10 mouse cellular contexts compared by ENCODE assay signal in the genomic region with DNA sequence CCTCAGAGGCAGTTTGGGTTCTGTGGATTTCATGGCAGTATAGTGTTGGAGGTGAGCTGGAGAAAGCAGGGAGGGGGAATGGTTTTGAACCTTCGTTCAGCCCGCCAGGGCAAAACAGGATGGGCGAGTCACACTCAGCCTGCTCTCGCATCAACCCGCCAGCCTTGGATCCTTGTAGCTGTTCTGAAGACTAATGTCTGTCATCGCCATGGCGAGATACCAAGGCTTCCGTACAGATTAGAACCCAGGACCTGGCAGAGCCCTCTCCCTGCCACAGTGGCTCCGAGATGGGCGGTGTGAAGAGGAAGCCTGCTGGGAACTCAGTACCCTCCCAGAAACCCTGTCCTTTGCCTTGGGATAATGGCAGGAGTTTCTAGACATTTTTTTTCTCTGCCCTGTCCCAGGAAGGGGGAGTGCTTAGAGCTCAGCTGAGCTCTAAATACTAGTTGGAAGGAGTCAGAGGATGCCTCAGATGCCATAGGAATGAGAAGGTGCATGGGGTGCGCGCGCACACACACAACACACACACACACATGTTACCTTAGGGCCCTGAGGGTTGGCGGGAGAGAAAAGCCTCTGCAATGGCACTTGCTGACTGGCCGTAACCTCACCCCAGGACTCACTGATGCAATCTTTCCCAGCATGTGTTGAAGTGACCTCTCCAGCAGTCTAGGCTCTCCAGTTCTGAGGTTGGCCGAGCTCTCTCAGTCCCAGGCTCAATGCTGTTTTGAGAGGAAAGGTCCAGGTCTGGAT. TPM values are rescaled to one million over a fixed set of nuclear protein-coding genes. Genes with fewer than 3 reads are reported as not detected.
DNase-seq lines count a peak whose midpoint lies in the region; ATAC-seq lines count a peak whose summit lies in the region.
"Had no signal": no experiment of that assay in that cellular context is flagged by ENCODE, and none has a peak within 500 bp of the region (broad histone marks: within the 10 kb centered on the region; RNA-seq: fewer than 3 reads in every experiment).

No protein-coding gene starts in this region.

- no peaks in the 10 kb centered on the region for H3K27me3 ChIP-seq in lung, embryonic 16.5 days (ENCODE audit: control insufficient read depth, insufficient read depth, low read depth, low read length)

- intact Hi-C loops in heart, postnatal 14 days (cut with DNase I): no loop called here

- H3K36me3 ChIP-seq in lung, embryonic 16.5 days (ENCODE audit: control insufficient read depth, insufficient read depth, low read length): no peaks in the 10 kb centered on the region

- H3K9me3 ChIP-seq in lung, embryonic 16.5 days (ENCODE audit: control insufficient read depth, low read length): no peaks in the 10 kb centered on the region
- H3K9me3 ChIP-seq: embryonic facial prominence, embryonic 10.5 days had no signal

- H3K4me3 ChIP-seq in lung, embryonic 16.5 days (ENCODE audit: low read length): no peak overlapping the region

- no peak for ATAC-seq in lung, embryonic 16.5 days (ENCODE audit: low read depth)
- ATAC-seq in cerebellum, adult (ENCODE audit: insufficient number of reproducible peaks, low FRiP score, low TSS enrichment): no peak
- ATAC-seq in erythroid progenitor cell, adult 5-6 weeks (replicated peaks; ENCODE audit: low FRiP score, poor library complexity, severe bottlenecking): no peak

- H3K4me2 ChIP-seq in lung, embryonic 16.5 days (ENCODE audit: low read depth, low read length): no peak overlapping the region

- H3K27ac ChIP-seq in lung, embryonic 16.5 days (ENCODE audit: low read length): 0 out of 2 replicates have a peak overlapping the region, but pooled peaks have one; percentile 0
- H3K27ac ChIP-seq: embryonic facial prominence, embryonic 10.5 days had no signal

- H3K9ac ChIP-seq in lung, embryonic 16.5 days (ENCODE audit: low read length): no peak overlapping the region

- peaks cover 75% of the 10 kb centered on the region for H3K4me1 ChIP-seq in lung, embryonic 16.5 days (replicated peaks; ENCODE audit: control insufficient read depth, insufficient read depth, low read length)

- 75% methylated on average over 16 of the region's 16 CpGs for WGBS in lung, embryonic 16.5 days

- DNase-seq in heart, adult 11 months: peak; percentile 89
- no peak for DNase-seq in heart, postnatal 14 days
- DNase-seq in 3T3-L1 (ENCODE audit: low read depth, low spot score): peak; percentile 86
- peak; percentile 66 for DNase-seq in NIH3T3 (ENCODE audit: low read depth)
- DNase-seq in layer of hippocampus, adult 18-20 months (ENCODE audit: low spot score in 2 of 2): no peak
- DNase-seq: right cerebral cortex, postnatal 14 days had no signal

RNA-seq across cellular contexts. Expression of gene Tnk2, which starts 14.0 kb away (rescaled TPM):
- 10 to 100 TPM; 24.1 to 26.7 TPM for total RNA-seq in heart, postnatal 14 days (2021)
- polyA plus RNA-seq in lung, embryonic 16.5 days (2015; fragmentation: Nextera tagmentation; extraction: Ambion mirVana): 15.4 and 18.0 TPM in 2 replicates
- 100 to 1,000 TPM; 227 to 233 TPM for total RNA-seq in layer of hippocampus, adult 18-20 months (2021)
- 124 and 134 TPM in 2 replicates for total RNA-seq in erythroid progenitor cell, adult 5-6 weeks (2015; ENCODE audit: low replicate concordance)
- 62.9 and 115 TPM in 2 replicates for total RNA-seq in erythroid progenitor cell, adult 5-6 weeks (2017; ENCODE audit: low replicate concordance)

RNA-seq across cellular contexts. Expression of gene Tfrc, which starts 49.0 kb away (rescaled TPM):
- total RNA-seq in heart, postnatal 14 days (2021): 100 to 1,000 TPM; 273 to 386 TPM
- polyA plus RNA-seq in lung, embryonic 16.5 days (2015; fragmentation: Nextera tagmentation; extraction: Ambion mirVana): 57.3 and 58.4 TPM in 2 replicates
- total RNA-seq in layer of hippocampus, adult 18-20 months (2021): 10 to 100 TPM; 37.3 to 43.2 TPM
- total RNA-seq in erythroid progenitor cell, adult 5-6 weeks (2015; ENCODE audit: low replicate concordance): 2,179 and 2,513 TPM in 2 replicates
- 2,141 and 2,792 TPM in 2 replicates for total RNA-seq in erythroid progenitor cell, adult 5-6 weeks (2017; ENCODE audit: low replicate concordance)

Comparison
In these comparisons a context has a peak if more than half of its experiments do, and no peak if none do; other contexts are left out.
1. DNase-seq: peak in heart, adult 11 months (single experiment), 3T3-L1 (single experiment) and NIH3T3 (single experiment); none in heart, postnatal 14 days (0 of 2) and layer of hippocampus, adult 18-20 months (0 of 2).
2. RNA of gene Tfrc, which starts 49.0 kb away (total RNA-seq): 2,141 to 2,792 TPM in erythroid progenitor cell, adult 5-6 weeks and 273 to 386 TPM in heart, postnatal 14 days; 37.3 to 43.2 TPM in layer of hippocampus, adult 18-20 months; every median in the first group is over 4 times any median in the second.